Mouse (Mus musculus) liver, adult 2 months (tissue): ENCODE results near the gene Tcte3.

Experiments used
- CTCF ChIP-seq: fragments of 200-500 bp; IDR thresholded peaks from 2 replicates; pipeline ENCODE4 v1.5.1; 2011; ENCODE audit warnings: low read depth, low read length, control low read depth
- POLR2A ChIP-seq: fragments of 200-500 bp; IDR thresholded peaks from 2 replicates; pipeline ENCODE4 v1.6.1; 2011; ENCODE audit warnings: low read length, control low read depth; ENCODE audit not compliant: insufficient read depth; ENCODE audit errors: extremely low read depth

DNA sequence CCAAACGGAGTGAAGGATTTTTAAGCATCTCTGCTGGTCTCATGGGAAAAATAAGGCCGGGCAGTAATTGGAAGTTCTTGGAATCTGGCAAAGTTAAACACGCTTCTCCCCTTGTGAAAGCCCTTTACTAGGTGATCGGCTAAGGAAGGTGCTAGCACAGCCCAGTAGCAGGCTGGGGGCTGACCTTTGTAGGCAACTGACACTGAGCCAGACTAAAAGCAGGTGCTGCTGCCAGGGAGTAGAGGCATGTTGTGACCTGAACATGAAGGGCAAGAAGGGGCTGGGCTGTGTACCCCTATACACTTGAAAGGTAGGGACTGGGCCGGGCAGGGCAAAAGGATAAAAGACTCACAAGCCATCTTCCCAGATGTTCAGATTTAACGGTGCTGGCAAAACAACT, 19.1 kb upstream of the Tcte3 start:
- TF ChIP-seq CTCF (no peak), POLR2A (no peak)
